Mouse (Mus musculus) small intestine, adult 2 months (tissue): ENCODE measurements around the gene Hmga1.

Experiments used
- CTCF ChIP-seq: fragments of 200-500 bp; IDR thresholded peaks from 2 replicates; pipeline ENCODE4 v1.5.1; 2012; ENCODE audit warnings: low read depth, mild to moderate bottlenecking, control low read depth, inconsistent platforms, low read length, moderate library complexity, mixed read lengths; ENCODE audit not compliant: insufficient replicate concordance, insufficient read length; ENCODE audit errors: extremely low read depth
- POLR2A ChIP-seq: fragments of 200-500 bp; IDR thresholded peaks from 2 replicates; pipeline ENCODE4 v1.6.1; 2012; ENCODE audit warnings: low read depth, mild to moderate bottlenecking, control low read depth, inconsistent platforms, low read length, moderate library complexity

GRCm38 (mm10) chr17:27509056-27509455, 47.2 kb upstream of the Hmga1 start:
- no peak for TF ChIP-seq CTCF
- no peak for TF ChIP-seq POLR2A
